Mouse (Mus musculus): ENCODE data around the gene Traf5. TPM values are rescaled to one million over a fixed set of nuclear protein-coding genes. Genes with fewer than 3 reads are reported as not detected.

The Traf5 gene
- total RNA-seq, 2 experiments from 2014 or later = 2.7 to 6.2 TPM

- peak; percentile 72 for ATAC-seq (replicated peaks; ENCODE audit: poor library complexity, severe bottlenecking)
Measured at GRCm38 (mm10) chr1:192092879-192093660, 711 bp upstream of the Traf5 start.

GRCm38 (mm10) chr1:192090689-192091567 lies 1.4 kb downstream of the Traf5 start:
- ATAC-seq (replicated peaks; ENCODE audit: poor library complexity, severe bottlenecking) = no peak

- no peak for ATAC-seq (replicated peaks; ENCODE audit: poor library complexity, severe bottlenecking)
Measured at GRCm38 (mm10) chr1:192090281-192090680, 2.1 kb downstream of the Traf5 start.

GRCm38 (mm10) chr1:192089208-192090166 lies 2.9 kb downstream of the Traf5 start:
- ATAC-seq (replicated peaks; ENCODE audit: poor library complexity, severe bottlenecking) = no peak

GRCm38 (mm10) chr1:192088011-192088410 lies 4.3 kb downstream of the Traf5 start:
- ATAC-seq (replicated peaks; ENCODE audit: poor library complexity, severe bottlenecking) = no peak

- no peak for ATAC-seq (replicated peaks; ENCODE audit: poor library complexity, severe bottlenecking)
Measured at GRCm38 (mm10) chr1:192087098-192087497, 5.3 kb downstream of the Traf5 start.

GRCm38 (mm10) chr1:192086279-192087037 lies 5.9 kb downstream of the Traf5 start:
- no peak for ATAC-seq (replicated peaks; ENCODE audit: poor library complexity, severe bottlenecking)

GRCm38 (mm10) chr1:192085218-192085617 lies 7.1 kb downstream of the Traf5 start:
- no peak for ATAC-seq (replicated peaks; ENCODE audit: poor library complexity, severe bottlenecking)

GRCm38 (mm10) chr1:192082646-192083045 lies 9.7 kb downstream of the Traf5 start:
- ATAC-seq (replicated peaks; ENCODE audit: poor library complexity, severe bottlenecking) = no peak

- ATAC-seq (replicated peaks; ENCODE audit: poor library complexity, severe bottlenecking) = peak; percentile 48
Measured at GRCm38 (mm10) chr1:192081129-192081528, 11.2 kb downstream of the Traf5 start.

- ATAC-seq (replicated peaks; ENCODE audit: poor library complexity, severe bottlenecking) = no peak
Measured at GRCm38 (mm10) chr1:192079121-192079520, 13.2 kb downstream of the Traf5 start.

- peak; percentile 91 for ATAC-seq (replicated peaks; ENCODE audit: poor library complexity, severe bottlenecking)
Measured at GRCm38 (mm10) chr1:192078406-192078805, 14.0 kb downstream of the Traf5 start.

GRCm38 (mm10) chr1:192076796-192077535 lies 15.4 kb downstream of the Traf5 start:
- no peak for ATAC-seq (replicated peaks; ENCODE audit: poor library complexity, severe bottlenecking)

- ATAC-seq (replicated peaks; ENCODE audit: poor library complexity, severe bottlenecking) = no peak
Measured at GRCm38 (mm10) chr1:192076101-192076500, 16.3 kb downstream of the Traf5 start.

- ATAC-seq (replicated peaks; ENCODE audit: poor library complexity, severe bottlenecking) = no peak
Measured at GRCm38 (mm10) chr1:192074824-192075223, 17.5 kb downstream of the Traf5 start.

GRCm38 (mm10) chr1:192072426-192072825 lies 19.9 kb downstream of the Traf5 start:
- ATAC-seq (replicated peaks; ENCODE audit: poor library complexity, severe bottlenecking) = no peak

GRCm38 (mm10) chr1:192070618-192071051 lies 21.7 kb downstream of the Traf5 start:
- ATAC-seq (replicated peaks; ENCODE audit: poor library complexity, severe bottlenecking) = peak; percentile 87

GRCm38 (mm10) chr1:192069971-192070591 lies 22.3 kb downstream of the Traf5 start:
- ATAC-seq (replicated peaks; ENCODE audit: poor library complexity, severe bottlenecking) = peak; percentile 80
